Comparison of ENCODE assay signal across 8 mouse cellular contexts in the genomic region with DNA sequence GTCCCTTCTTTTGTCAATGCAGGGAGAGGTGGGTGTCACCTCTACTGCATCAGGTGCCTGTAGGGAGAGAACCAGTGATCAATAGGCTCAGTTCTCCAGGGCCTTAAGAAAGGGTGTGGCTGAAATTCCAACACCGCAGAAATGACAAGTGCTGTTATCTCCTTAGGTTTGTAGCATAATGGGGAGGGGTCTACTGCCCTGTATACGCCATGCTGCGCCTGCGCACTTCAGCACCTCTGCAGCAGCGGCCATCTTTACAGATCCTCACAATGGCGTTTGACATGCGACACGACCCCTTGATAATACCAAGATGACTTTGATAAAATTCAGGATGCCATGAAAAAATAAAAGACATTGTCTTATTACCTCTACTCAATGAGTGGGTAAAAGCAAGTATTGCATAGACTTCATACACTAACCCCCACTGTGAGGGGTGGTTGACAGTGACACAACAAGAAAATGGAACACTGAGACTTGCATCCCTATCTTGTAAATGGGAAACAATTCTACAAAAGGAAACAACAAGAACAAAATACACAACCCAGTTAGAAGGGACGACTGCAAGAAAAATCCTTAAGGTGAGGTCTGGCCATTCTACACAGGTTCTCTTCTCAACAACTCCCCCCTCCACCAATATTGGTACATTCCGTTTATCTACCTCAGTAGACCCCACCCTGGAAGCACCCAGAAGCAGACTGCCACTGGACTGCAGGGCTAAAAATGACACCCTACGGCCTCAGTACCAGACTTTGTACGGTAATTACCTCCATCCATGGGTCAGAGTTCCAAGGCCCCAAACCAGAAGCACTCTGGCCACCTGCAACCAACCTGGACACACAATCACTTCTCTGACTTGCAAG. TPM values are rescaled to one million over a fixed set of nuclear protein-coding genes. Genes with fewer than 3 reads are reported as not detected.
DNase-seq lines count a peak whose midpoint lies in the region; ATAC-seq and TF ChIP-seq lines count a peak whose summit lies in the region.

No protein-coding gene starts in this region.

- ATAC-seq in midbrain, embryonic 16.5 days: peak; percentile 81
- ATAC-seq in megakaryocyte progenitor cell, adult 5-6 weeks (replicated peaks; ENCODE audit: poor library complexity): no peak

- no peaks in the 10 kb centered on the region for H3K36me3 ChIP-seq in midbrain, embryonic 16.5 days (ENCODE audit: control insufficient read depth, insufficient read depth, low read length)

- H3K4me2 ChIP-seq in midbrain, embryonic 16.5 days (ENCODE audit: low read length): peak overlapping the region; percentile 52

- H3K9ac ChIP-seq in midbrain, embryonic 16.5 days (ENCODE audit: low read depth, low read length): peak overlapping the region; percentile 79

- peaks cover 7% of the 10 kb centered on the region for H3K9me3 ChIP-seq in midbrain, embryonic 16.5 days (replicated peaks; ENCODE audit: control insufficient read depth, low read length, poor library complexity, severe bottlenecking)

- DNase-seq in kidney, adult 11 months: peak; percentile 12
- no peak for DNase-seq in kidney, postnatal 14 days
- peak; percentile 68 for DNase-seq in embryo, embryonic 10.5 days (ENCODE audit: low spot score)
- peak; percentile 4 for DNase-seq in heart, postnatal 4 days
- DNase-seq in left cerebral cortex, adult 2 months (ENCODE audit: extremely low spot score in 1 of 2, low spot score in 2 of 2): peak; percentile 24
- DNase-seq in urinary bladder, adult 2 months (ENCODE audit: low spot score): no peak

- H3K27ac ChIP-seq in left cerebral cortex, adult 2 months: peak overlapping the region; percentile 92
- H3K27ac ChIP-seq in midbrain, embryonic 16.5 days (ENCODE audit: low read length): peak overlapping the region; percentile 90

- WGBS in midbrain, embryonic 16.5 days: 40% methylated on average over 12 of the region's 12 CpGs

- peaks cover 3% of the 10 kb centered on the region; the same call in 1 of the 2 replicates for H3K4me1 ChIP-seq in midbrain, embryonic 16.5 days (ENCODE audit: control insufficient read depth, insufficient read depth, low read length)

- intact Hi-C loops in left cerebral cortex, adult 2 months (cut with DNase I): no loop called here

- no peak for TF ChIP-seq CTCF in left cerebral cortex, adult 2 months (IDR thresholded peaks at IDR 0.05)

- H3K4me3 ChIP-seq in left cerebral cortex, adult 2 months: peak overlapping the region; percentile 61
- peak overlapping the region; percentile 60 for H3K4me3 ChIP-seq in midbrain, embryonic 16.5 days (ENCODE audit: low read depth, low read length)

- H3K27me3 ChIP-seq in midbrain, embryonic 16.5 days (ENCODE audit: control insufficient read depth, insufficient read depth, low read depth, low read length): no peaks in the 10 kb centered on the region

RNA-seq across cellular contexts. Expression of a gene that starts 1.6 kb away (rescaled TPM):
- 100 to 1,000 TPM; 246 to 273 TPM for total RNA-seq in heart, postnatal 4 days (2021)
- total RNA-seq in left cerebral cortex, adult 2 months (2021): 1,000 to 10,000 TPM; 2,228 to 2,355 TPM
- polyA plus RNA-seq in midbrain, embryonic 16.5 days (2015; fragmentation: Nextera tagmentation; extraction: Ambion mirVana): 769 and 850 TPM in 2 replicates
- not detected in 2 replicates for total RNA-seq in megakaryocyte progenitor cell, adult 5-6 weeks (2015)
- total RNA-seq in megakaryocyte progenitor cell, adult 5-6 weeks (2017): not detected in 2 replicates
- polyA plus RNA-seq in urinary bladder, adult 2 months (2012; rRNA removed): not detected in 2 replicates

RNA-seq across cellular contexts. Expression of a gene that starts 1.6 kb away (rescaled TPM):
- 10 to 100 TPM; 10.3 to 10.5 TPM for total RNA-seq in heart, postnatal 4 days (2021)
- total RNA-seq in left cerebral cortex, adult 2 months (2021): 10 to 100 TPM; 78.6 to 82.6 TPM
- 3.1 and 3.6 TPM in 2 replicates for polyA plus RNA-seq in midbrain, embryonic 16.5 days (2015; fragmentation: Nextera tagmentation; extraction: Ambion mirVana)
- not detected in 2 replicates for total RNA-seq in megakaryocyte progenitor cell, adult 5-6 weeks (2015)
- not detected in 2 replicates for total RNA-seq in megakaryocyte progenitor cell, adult 5-6 weeks (2017)
- polyA plus RNA-seq in urinary bladder, adult 2 months (2012; rRNA removed): 0.99 and 1.2 TPM in 2 replicates

Comparison
In these comparisons a context has a peak if more than half of its experiments do, and no peak if none do; other contexts are left out.
1. DNase-seq: peak in kidney, adult 11 months (single experiment), embryo, embryonic 10.5 days (single experiment), heart, postnatal 4 days (single experiment) and left cerebral cortex, adult 2 months (2 of 2); none in kidney, postnatal 14 days (single experiment) and urinary bladder, adult 2 months (single experiment).
2. RNA of a gene that starts 1.6 kb away (total RNA-seq): 2,228 to 2,355 TPM in left cerebral cortex, adult 2 months and 246 to 273 TPM in heart, postnatal 4 days; not detected in megakaryocyte progenitor cell, adult 5-6 weeks; every median in the first group is over 100 times any median in the second.
3. RNA of a gene that starts 1.6 kb away (total RNA-seq): 78.6 to 82.6 TPM in left cerebral cortex, adult 2 months and 10.3 to 10.5 TPM in heart, postnatal 4 days; not detected in megakaryocyte progenitor cell, adult 5-6 weeks; every median in the first group is over 10 times any median in the second.